Mouse (Mus musculus): ENCODE data around the gene Wdr72.

- TF ChIP-seq CTCF (IDR thresholded peaks at IDR 0.05; ENCODE audit: control insufficient read depth, insufficient read depth, insufficient read length) = no peak
- no peak for TF ChIP-seq MYOG (IDR thresholded peaks at IDR 0.05; ENCODE audit: control insufficient read depth, extremely low read depth, insufficient read length)
- no peak for TF ChIP-seq USF1 (IDR thresholded peaks at IDR 0.05; ENCODE audit: low read depth)
- TF ChIP-seq MAX (IDR thresholded peaks at IDR 0.05) = no peak
- no peak for TF ChIP-seq CEBPB (IDR thresholded peaks at IDR 0.05; ENCODE audit: low read depth)
- no peak for TF ChIP-seq MYOD1 (IDR thresholded peaks at IDR 0.05; ENCODE audit: control insufficient read depth, insufficient read length, low read depth)
- TF ChIP-seq FOSL1 (IDR thresholded peaks at IDR 0.05; ENCODE audit: insufficient read depth, low read length, poor library complexity, severe bottlenecking) = no peak
These were observed 32.5 kb downstream of the Wdr72 start for GRCm38 (mm10) chr9:74142705-74143104.

Data from C2C12 (cell line).